ENCODE assay signal across 15 mouse cellular contexts in genomic region chr6:61242556-61242955, GRCm38 (mm10).
"Had no signal": no experiment of that assay in that cellular context is flagged by ENCODE, and none has a peak within 500 bp of the region (broad histone marks: within the 10 kb centered on the region; RNA-seq: fewer than 3 reads in every experiment).

No protein-coding gene starts in this region.

- H3K27me3 ChIP-seq: lung, embryonic 15.5 days; megakaryocyte, embryonic 14.5 days; midbrain, embryonic 13.5 days; midbrain, embryonic 15.5 days; neural tube, embryonic 12.5 days; stomach, embryonic 15.5 days had no signal

- H3K27ac ChIP-seq: lung, embryonic 15.5 days; macrophage; midbrain, embryonic 13.5 days; midbrain, embryonic 15.5 days; neural tube, embryonic 12.5 days; stomach, embryonic 15.5 days; stomach, postnatal 0 days had no signal

- DNase-seq: liver, postnatal 0 days; lung, adult 2 months; lung, postnatal 14 days; lung, postnatal 36 days; right cerebral cortex, postnatal 14 days; thymus, postnatal 25 days; thymus, postnatal 4 days had no signal

- H3K4me1 ChIP-seq: lung, embryonic 15.5 days; midbrain, embryonic 13.5 days; midbrain, embryonic 15.5 days; neural tube, embryonic 12.5 days; stomach, embryonic 15.5 days had no signal

- H3K36me3 ChIP-seq: lung, embryonic 15.5 days; midbrain, embryonic 13.5 days; midbrain, embryonic 15.5 days; neural tube, embryonic 12.5 days; stomach, embryonic 15.5 days had no signal

- H3K4me3 ChIP-seq: lung, embryonic 15.5 days; megakaryocyte, embryonic 14.5 days; midbrain, embryonic 13.5 days; midbrain, embryonic 15.5 days; neural tube, embryonic 12.5 days; stomach, embryonic 15.5 days had no signal
